Mouse (Mus musculus): ENCODE data around the gene Mllt10. TPM values are rescaled to one million over a fixed set of nuclear protein-coding genes. Genes with fewer than 3 reads are reported as not detected.

Mllt10 gene
- polyA plus RNA-seq, 1 experiment from 2014 or later, result 36.4 TPM

DNA sequence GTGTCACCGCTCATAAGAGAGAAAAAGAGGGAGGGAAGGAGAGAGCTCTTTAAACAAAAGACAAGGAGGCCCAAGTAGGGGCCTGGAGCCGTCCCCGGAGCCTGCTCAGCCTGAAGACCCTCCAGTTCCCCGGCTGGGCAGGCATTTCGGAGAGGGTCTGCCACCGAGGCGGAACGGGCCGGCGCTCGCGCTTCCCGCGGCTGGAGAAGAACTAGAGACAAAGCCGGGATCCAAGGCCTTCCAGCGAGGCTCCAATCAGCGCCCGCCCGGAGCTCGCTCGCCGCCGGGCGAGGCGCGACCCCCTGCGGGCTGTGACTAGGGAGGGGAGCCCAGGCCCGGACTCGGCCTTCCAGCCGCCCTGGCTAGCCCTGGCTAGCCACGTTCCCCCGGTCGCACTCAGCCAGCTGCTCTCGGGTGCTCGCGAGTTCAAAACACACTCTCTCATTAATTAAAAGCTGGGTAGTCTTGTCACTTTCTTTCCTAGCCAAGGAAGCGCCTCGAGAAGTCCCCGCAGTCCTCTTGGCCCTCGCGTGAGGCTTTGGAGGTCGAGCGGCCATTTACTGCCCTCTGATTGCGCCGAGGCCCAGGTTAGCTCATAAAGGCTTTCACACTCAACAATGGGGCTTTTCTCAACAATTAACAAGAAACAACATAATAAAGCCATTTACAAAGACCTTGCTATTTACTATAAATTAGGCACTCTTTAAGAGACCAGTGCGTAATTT lies 15.3 kb upstream of the Mllt10 start:
- H3K4me1 ChIP-seq (replicated peaks; ENCODE audit: control insufficient read depth, insufficient read depth, low read length), result peaks cover 47% of the 10 kb centered on the region
- WGBS, result 12% methylated on average over 46 of the region's 46 CpGs
- H3K4me2 ChIP-seq (ENCODE audit: low read length), result peak overlapping the region; percentile 56
- H3K27me3 ChIP-seq (replicated peaks; ENCODE audit: control insufficient read depth, insufficient read depth, low read length), result no peaks in the 10 kb centered on the region
- no peaks in the 10 kb centered on the region for H3K36me3 ChIP-seq (ENCODE audit: control insufficient read depth, insufficient read depth, low read length)
- peak overlapping the region; percentile 34 for H3K9ac ChIP-seq (ENCODE audit: low read length)
- peak overlapping the region; percentile 4; the same call in 1 of the 2 replicates for H3K27ac ChIP-seq (ENCODE audit: low read depth)
- DNase-seq (ENCODE audit: low spot score) (peak; percentile 84), ATAC-seq (replicated peaks; ENCODE audit: low FRiP score, low TSS enrichment, low read depth) (peak; percentile 44; the same call in 1 of the 2 replicates)
- no peaks in the 10 kb centered on the region for H3K9me3 ChIP-seq (ENCODE audit: control insufficient read depth, low read length)
- peak overlapping the region; percentile 7 for H3K4me3 ChIP-seq (ENCODE audit: low read depth, low read length)

DNA sequence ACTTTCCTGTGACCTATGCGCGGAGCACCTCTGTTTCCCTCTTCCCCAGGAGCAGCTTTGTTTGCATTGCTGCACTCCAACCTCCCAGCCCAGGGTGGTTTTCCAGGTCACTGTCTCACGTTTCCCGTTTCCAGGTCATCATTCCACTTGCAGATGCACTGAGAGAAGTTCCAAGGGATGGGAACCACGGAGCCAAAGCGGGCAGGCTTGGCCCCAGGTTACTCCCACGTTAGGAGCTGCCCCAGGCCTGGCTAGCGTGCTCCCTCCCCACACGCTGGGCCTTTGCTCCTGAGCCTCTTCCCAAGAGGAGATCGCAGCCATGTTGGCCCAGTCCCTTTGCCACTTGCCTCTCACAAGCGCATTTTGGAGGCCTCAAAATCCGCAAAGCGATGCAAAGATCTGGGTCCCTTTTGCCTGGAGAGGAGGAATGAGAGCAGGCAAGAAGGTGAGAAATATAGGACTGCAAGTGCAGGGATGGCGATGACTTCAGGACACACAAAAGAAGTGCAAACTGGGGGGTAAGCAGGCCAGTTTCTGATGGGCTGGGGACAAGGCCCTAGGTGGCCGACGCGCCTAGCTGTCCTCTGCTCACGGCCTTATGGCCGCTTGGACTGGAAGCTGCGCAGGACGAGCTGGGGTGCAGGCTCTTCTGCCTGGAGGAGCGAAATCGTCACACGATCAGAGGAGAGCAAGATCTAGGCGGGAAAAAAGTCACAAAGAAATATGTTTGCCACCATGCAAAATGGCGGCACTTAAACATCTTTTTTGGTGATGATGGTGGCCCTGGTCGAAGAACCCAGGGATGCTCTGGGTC lies 14.5 kb upstream of the Mllt10 start:
- Histone ChIP-seq H3K36me3 (ENCODE audit: control insufficient read depth, insufficient read depth, low read length) (no peaks in the 10 kb centered on the region), H3K4me2 (ENCODE audit: low read length) (peak overlapping the region; percentile 56), H3K9ac (ENCODE audit: low read length) (peak overlapping the region; percentile 27; the same call in 1 of the 2 replicates), H3K27ac (ENCODE audit: low read depth) (peak overlapping the region; percentile 59; the same call in 1 of the 2 replicates), H3K27me3 (replicated peaks; ENCODE audit: control insufficient read depth, insufficient read depth, low read length) (no peaks in the 10 kb centered on the region), H3K4me3 (ENCODE audit: low read depth, low read length) (no peak overlapping the region), H3K9me3 (ENCODE audit: control insufficient read depth, low read length) (no peaks in the 10 kb centered on the region), H3K4me1 (replicated peaks; ENCODE audit: control insufficient read depth, insufficient read depth, low read length) (peaks cover 50% of the 10 kb centered on the region)
- WGBS, result 45% methylated on average over 27 of the region's 27 CpGs
- DNase-seq (ENCODE audit: low spot score) (peak; percentile 73), ATAC-seq (replicated peaks; ENCODE audit: low FRiP score, low TSS enrichment, low read depth) (no peak; the same call in 1 of the 2 replicates)

DNA sequence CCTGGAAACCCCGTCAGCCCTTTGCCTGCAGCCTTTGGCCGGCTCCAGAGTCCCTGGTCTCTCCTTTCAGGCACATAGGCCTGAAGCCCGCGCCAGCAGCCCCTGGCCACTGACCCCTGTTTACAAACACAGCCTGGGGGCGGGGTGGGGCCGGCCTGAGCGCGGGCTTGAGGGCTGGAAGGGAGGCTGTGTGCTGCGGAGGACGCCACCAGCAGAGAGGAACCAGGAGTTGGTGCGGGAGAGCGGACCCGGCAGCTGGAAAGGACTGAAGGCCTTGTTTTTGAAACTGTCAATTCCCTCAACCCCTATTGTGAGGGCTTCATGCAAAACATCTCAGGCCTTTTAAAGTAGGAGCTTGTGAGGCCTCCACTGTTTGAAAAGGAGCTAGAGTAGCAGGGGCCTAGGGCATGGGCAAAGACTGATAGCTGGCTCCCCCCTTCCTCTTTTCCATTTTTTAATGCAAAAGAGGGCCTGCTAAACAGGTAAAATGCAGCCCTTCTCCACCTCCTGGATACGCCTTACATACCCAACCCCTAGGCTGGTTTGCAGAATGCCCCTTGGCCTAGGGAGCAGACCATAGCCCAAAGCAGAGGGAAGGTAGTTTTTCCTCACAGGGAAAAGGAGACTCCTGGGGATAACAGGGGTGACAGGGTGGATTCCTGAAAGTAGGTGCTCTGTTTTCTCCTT lies 13.7 kb upstream of the Mllt10 start:
- Histone ChIP-seq H3K9ac (ENCODE audit: low read length) (peak overlapping the region; percentile 27), H3K4me1 (replicated peaks; ENCODE audit: control insufficient read depth, insufficient read depth, low read length) (peaks cover 56% of the 10 kb centered on the region), H3K27ac (ENCODE audit: low read depth) (peak overlapping the region; percentile 59; the same call in 1 of the 2 replicates), H3K9me3 (ENCODE audit: control insufficient read depth, low read length) (no peaks in the 10 kb centered on the region), H3K4me2 (ENCODE audit: low read length) (peak overlapping the region; percentile 56), H3K36me3 (ENCODE audit: control insufficient read depth, insufficient read depth, low read length) (no peaks in the 10 kb centered on the region), H3K27me3 (replicated peaks; ENCODE audit: control insufficient read depth, insufficient read depth, low read length) (no peaks in the 10 kb centered on the region), H3K4me3 (ENCODE audit: low read depth, low read length) (no peak overlapping the region)
- 39% methylated on average over 14 of the region's 14 CpGs for WGBS
- peak; percentile 73 for DNase-seq (ENCODE audit: low spot score)
- ATAC-seq (replicated peaks; ENCODE audit: low FRiP score, low TSS enrichment, low read depth), result 0 out of 2 replicates have a peak, but pooled peaks have one; percentile 37

DNA sequence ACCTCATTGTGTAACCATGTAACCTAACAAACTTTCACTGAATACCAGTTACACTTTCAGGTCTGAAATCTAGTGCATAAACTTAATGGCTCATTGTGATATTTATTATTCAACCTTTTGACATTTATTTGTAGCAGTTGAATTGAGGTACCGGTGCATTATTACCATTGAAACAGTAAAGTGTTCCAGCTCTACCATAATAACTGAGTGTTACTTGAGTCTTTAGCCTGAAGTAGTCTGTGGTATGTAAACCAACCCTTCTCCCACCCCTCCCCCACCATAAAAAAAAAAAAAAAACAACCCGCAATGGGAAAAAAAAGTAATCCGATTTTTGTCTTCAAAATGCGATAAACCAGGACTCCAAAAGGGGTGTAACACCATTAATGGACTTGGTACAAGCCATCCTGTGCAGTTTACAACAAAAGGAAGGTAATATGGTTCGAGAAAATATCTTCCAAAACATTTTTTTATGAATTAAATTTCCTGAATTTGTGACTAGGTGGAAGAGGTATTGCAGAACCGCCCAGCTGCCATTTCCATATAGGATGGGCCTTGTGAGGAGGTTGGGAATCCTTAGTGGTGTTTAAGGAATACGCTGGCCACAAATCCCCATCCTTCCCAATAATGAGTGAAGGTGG lies 9.8 kb upstream of the Mllt10 start:
- ATAC-seq (replicated peaks; ENCODE audit: low FRiP score, low TSS enrichment, low read depth) (no peak), DNase-seq (ENCODE audit: low spot score) (no peak)
- Histone ChIP-seq H3K4me3 (ENCODE audit: low read depth, low read length) (peak overlapping the region; percentile 74), H3K4me1 (replicated peaks; ENCODE audit: control insufficient read depth, insufficient read depth, low read length) (peaks cover 55% of the 10 kb centered on the region), H3K9me3 (ENCODE audit: control insufficient read depth, low read length) (no peaks in the 10 kb centered on the region), H3K4me2 (ENCODE audit: low read length) (peak overlapping the region; percentile 85), H3K9ac (ENCODE audit: low read length) (peak overlapping the region; percentile 87), H3K27me3 (replicated peaks; ENCODE audit: control insufficient read depth, insufficient read depth, low read length) (no peaks in the 10 kb centered on the region), H3K27ac (ENCODE audit: low read depth) (peak overlapping the region; percentile 95; the same call in 1 of the 2 replicates), H3K36me3 (ENCODE audit: control insufficient read depth, insufficient read depth, low read length) (no peaks in the 10 kb centered on the region)
- 10% methylated on average over 7 of the region's 7 CpGs for WGBS

DNA sequence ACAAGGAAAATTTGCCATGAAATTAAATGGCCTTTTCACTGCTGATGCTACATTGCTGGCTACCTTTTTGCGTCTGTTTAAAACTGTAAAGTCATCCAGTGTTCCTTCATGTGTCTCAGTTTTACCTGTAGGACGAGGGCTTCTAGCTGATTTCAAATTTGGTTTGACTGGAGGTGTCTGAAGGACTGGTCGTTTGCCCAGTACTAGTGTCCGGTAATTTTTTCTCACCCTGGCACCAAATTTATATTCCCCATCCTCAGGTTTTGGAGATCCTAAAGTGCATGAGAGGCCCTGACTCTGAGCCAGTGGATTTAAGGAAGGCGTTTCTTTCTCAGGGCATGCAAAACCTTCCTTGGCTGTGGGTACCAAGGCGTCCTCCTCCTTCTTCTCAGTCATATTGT lies 9.3 kb upstream of the Mllt10 start:
- Histone ChIP-seq H3K27me3 (replicated peaks; ENCODE audit: control insufficient read depth, insufficient read depth, low read length) (no peaks in the 10 kb centered on the region), H3K27ac (ENCODE audit: low read depth) (peak overlapping the region; percentile 95; the same call in 1 of the 2 replicates), H3K4me1 (replicated peaks; ENCODE audit: control insufficient read depth, insufficient read depth, low read length) (peaks cover 55% of the 10 kb centered on the region), H3K9me3 (ENCODE audit: control insufficient read depth, low read length) (no peaks in the 10 kb centered on the region), H3K4me2 (ENCODE audit: low read length) (peak overlapping the region; percentile 85), H3K9ac (ENCODE audit: low read length) (peak overlapping the region; percentile 87), H3K36me3 (ENCODE audit: control insufficient read depth, insufficient read depth, low read length) (no peaks in the 10 kb centered on the region), H3K4me3 (ENCODE audit: low read depth, low read length) (peak overlapping the region; percentile 74)
- WGBS, result 20% methylated on average over 6 of the region's 6 CpGs
- ATAC-seq (replicated peaks; ENCODE audit: low FRiP score, low TSS enrichment, low read depth) (no peak), DNase-seq (ENCODE audit: low spot score) (no peak)

DNA sequence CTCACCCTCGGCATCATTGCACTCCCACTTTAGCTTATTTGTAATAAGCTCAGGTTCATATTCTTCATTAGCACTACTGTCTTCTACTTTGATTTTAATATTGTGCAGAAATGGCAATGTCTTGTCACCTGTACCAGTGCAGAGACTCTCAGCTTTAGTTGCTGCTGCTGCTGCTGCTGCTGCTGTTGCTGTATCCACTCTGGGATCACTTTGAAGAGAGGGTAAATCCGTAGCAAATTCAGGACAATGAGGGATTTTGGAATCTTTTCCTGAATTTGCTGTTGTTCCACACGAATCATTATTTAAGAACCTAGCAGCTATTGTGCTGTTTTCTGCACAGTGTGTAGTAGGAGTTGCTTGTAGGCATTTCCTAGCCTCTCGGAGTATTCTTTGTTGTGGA lies 8.9 kb upstream of the Mllt10 start:
- Histone ChIP-seq H3K36me3 (ENCODE audit: control insufficient read depth, insufficient read depth, low read length) (no peaks in the 10 kb centered on the region), H3K9me3 (ENCODE audit: control insufficient read depth, low read length) (no peaks in the 10 kb centered on the region), H3K27ac (ENCODE audit: low read depth) (peak overlapping the region; percentile 95), H3K4me2 (ENCODE audit: low read length) (peak overlapping the region; percentile 85), H3K4me3 (ENCODE audit: low read depth, low read length) (peak overlapping the region; percentile 74), H3K27me3 (replicated peaks; ENCODE audit: control insufficient read depth, insufficient read depth, low read length) (no peaks in the 10 kb centered on the region), H3K4me1 (replicated peaks; ENCODE audit: control insufficient read depth, insufficient read depth, low read length) (peaks cover 54% of the 10 kb centered on the region), H3K9ac (ENCODE audit: low read length) (peak overlapping the region; percentile 87)
- WGBS, result 4% methylated on average over 4 of the region's 4 CpGs
- ATAC-seq (replicated peaks; ENCODE audit: low FRiP score, low TSS enrichment, low read depth) (no peak), DNase-seq (ENCODE audit: low spot score) (no peak)

DNA sequence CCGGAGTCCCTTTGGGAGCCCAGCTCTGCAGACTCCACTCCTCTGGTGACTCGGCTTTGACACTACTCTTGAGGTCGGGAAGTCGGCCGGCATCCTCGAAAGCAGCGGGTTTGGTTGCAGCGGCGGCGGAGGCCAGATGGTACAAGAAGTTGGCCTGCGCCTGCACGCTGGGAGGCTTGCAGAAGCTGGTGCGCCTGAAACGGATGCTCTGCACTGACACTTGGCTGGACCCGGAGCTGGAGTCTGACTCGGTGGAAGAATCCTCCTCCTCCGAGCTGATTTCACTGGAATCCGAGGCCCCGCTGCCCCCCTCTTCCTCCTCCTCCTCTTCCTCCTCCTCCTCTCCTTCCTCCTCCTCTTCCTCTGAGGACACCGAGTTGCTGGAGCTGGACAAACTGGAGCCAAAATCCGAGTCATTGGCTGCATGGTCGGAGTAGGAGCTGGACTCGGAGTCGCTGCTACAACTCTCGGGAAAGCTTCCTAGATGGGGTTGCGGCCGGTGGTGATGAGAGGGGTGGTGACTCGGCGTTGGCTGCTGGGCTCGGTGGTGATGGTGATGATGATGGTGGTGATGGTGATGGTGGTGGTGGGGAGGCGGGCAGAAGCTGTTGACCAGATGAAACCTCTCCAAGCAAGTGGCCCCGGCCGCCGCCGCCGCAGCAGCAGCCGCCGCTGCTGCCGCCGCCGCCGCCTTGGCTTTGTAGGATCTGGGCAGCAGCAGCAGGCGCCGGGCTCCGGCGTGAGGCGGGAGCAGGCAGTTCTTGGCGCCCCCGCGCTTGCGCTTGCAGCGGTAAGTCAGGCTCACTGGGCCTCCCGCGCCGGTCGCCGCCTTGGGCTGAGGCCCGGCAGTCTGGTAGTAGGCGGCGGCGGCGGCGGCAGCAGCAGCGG lies 8.0 kb upstream of the Mllt10 start:
- Histone ChIP-seq H3K36me3 (ENCODE audit: control insufficient read depth, insufficient read depth, low read length) (no peaks in the 10 kb centered on the region), H3K9me3 (ENCODE audit: control insufficient read depth, low read length) (no peaks in the 10 kb centered on the region), H3K27ac (ENCODE audit: low read depth) (peak overlapping the region; percentile 95), H3K4me2 (ENCODE audit: low read length) (peak overlapping the region; percentile 85), H3K4me1 (replicated peaks; ENCODE audit: control insufficient read depth, insufficient read depth, low read length) (peaks cover 51% of the 10 kb centered on the region), H3K27me3 (replicated peaks; ENCODE audit: control insufficient read depth, insufficient read depth, low read length) (no peaks in the 10 kb centered on the region), H3K4me3 (ENCODE audit: low read depth, low read length) (peak overlapping the region; percentile 74), H3K9ac (ENCODE audit: low read length) (peak overlapping the region; percentile 87)
- under 1% methylated on average over 64 of the region's 64 CpGs for WGBS
- DNase-seq (ENCODE audit: low spot score) (peak; percentile 79), ATAC-seq (replicated peaks; ENCODE audit: low FRiP score, low TSS enrichment, low read depth) (peak; percentile 37)

Data from intestine, embryonic 14.5 days (tissue).